Comparison of ENCODE assay signal across 8 mouse cellular contexts in the genomic region with DNA sequence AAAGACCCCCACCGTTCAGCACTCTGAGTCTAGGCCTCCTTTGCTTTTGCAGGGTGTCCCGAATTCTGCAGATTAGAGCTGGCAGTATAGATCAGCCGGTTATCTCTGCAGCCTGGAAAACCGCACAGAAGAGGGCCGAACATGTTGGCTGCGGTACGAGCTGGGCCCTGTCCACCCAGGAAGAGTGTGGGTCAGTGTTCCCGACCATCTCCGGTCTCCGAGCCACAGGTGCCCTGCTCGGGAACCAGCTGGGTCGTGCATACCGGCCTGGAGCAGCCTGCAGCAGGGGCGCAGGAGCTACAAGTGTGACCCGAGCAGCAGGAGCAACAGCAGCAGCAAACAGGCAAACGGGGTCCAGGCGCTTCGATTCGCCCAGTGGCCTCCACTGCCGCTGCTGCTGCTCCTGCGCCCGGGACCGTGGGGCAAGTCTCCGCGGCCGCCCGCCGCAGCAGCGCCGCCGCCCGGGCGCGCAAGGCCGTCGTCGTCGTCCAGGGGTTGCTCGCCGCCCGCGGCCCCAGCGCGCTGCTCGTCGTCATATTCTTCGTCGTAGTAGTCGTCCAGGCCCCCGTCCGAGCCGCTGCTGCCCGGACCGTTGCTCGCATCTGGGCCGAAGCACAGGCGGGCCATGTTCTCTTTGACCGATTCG. TPM values are rescaled to one million over a fixed set of nuclear protein-coding genes. Genes with fewer than 3 reads are reported as not detected.
A peak's percentile ranks its signal among the peaks of the same experiment; 100 is the strongest.
DNase-seq lines count a peak whose midpoint lies in the region; ATAC-seq and TF ChIP-seq lines count a peak whose summit lies in the region.

No protein-coding gene starts in this region.

- H3K79me2 ChIP-seq in liver, adult 2 months (ENCODE audit: control insufficient read depth, insufficient read depth, low read length): no peaks in the 10 kb centered on the region; the same call in 1 of the 2 replicates

- peak overlapping the region; percentile 77 for H3K4me2 ChIP-seq in lung, embryonic 14.5 days
- peak overlapping the region; percentile 95 for H3K4me2 ChIP-seq in forebrain, postnatal 0 days (ENCODE audit: low read depth)
- H3K4me2 ChIP-seq in hindbrain, postnatal 0 days (ENCODE audit: low read depth, low read length): peak overlapping the region; percentile 85

- ATAC-seq in lung, embryonic 14.5 days (ENCODE audit: insufficient read depth): no peak
- peak; percentile 24 for ATAC-seq in forebrain, postnatal 0 days
- peak; percentile 6 for ATAC-seq in hindbrain, postnatal 0 days
- ATAC-seq in granulocyte monocyte progenitor cell, adult 5-6 weeks (replicated peaks; ENCODE audit: poor library complexity, severe bottlenecking): no peak

- peak overlapping the region; percentile 98 for H3K27ac ChIP-seq in lung, embryonic 14.5 days (ENCODE audit: low read depth)
- peak overlapping the region; percentile 89 for H3K27ac ChIP-seq in forebrain, postnatal 0 days (ENCODE audit: low read depth, low read length)
- H3K27ac ChIP-seq in hindbrain, postnatal 0 days: peak overlapping the region; percentile 91
- peak overlapping the region; percentile 95 for H3K27ac ChIP-seq in liver, adult 2 months (replicated peaks; ENCODE audit: insufficient read depth, low read depth, low read length)
- H3K27ac ChIP-seq in olfactory bulb, adult 2 months (ENCODE audit: insufficient read depth, low read depth, low read length): peak overlapping the region; percentile 11

- peaks cover 11% of the 10 kb centered on the region for H3K4me1 ChIP-seq in lung, embryonic 14.5 days (ENCODE audit: insufficient read depth)
- H3K4me1 ChIP-seq in forebrain, postnatal 0 days (ENCODE audit: insufficient read depth): no peaks in the 10 kb centered on the region
- H3K4me1 ChIP-seq in hindbrain, postnatal 0 days (ENCODE audit: insufficient read depth, low read length): peaks cover 7% of the 10 kb centered on the region
- peaks cover 6% of the 10 kb centered on the region; the same call in 1 of the 2 replicates for H3K4me1 ChIP-seq in liver, adult 2 months (ENCODE audit: control insufficient read depth, insufficient read depth, low read length)
- peaks cover 8% of the 10 kb centered on the region; the same call in 1 of the 2 replicates for H3K4me1 ChIP-seq in olfactory bulb, adult 2 months (ENCODE audit: control insufficient read depth, insufficient read depth, low read length)

- under 1% methylated on average over 58 of the region's 59 CpGs for WGBS in lung, embryonic 14.5 days
- WGBS in forebrain, postnatal 0 days: 2% methylated on average over 56 of the region's 59 CpGs
- under 1% methylated on average over 51 of the region's 59 CpGs for WGBS in hindbrain, postnatal 0 days
- under 1% methylated on average over 59 of the region's 59 CpGs for WGBS in liver, adult 2 months
- WGBS in olfactory bulb, adult 2 months: under 1% methylated on average over 59 of the region's 59 CpGs

- TF ChIP-seq POLR2A in liver, adult 2 months (IDR thresholded peaks at IDR 0.05; ENCODE audit: extremely low read depth, insufficient read depth, low read length): no peak
- no peak for TF ChIP-seq POLR2A in olfactory bulb, adult 2 months (IDR thresholded peaks at IDR 0.05; ENCODE audit: insufficient read depth, low read depth, low read length)

- DNase-seq in lung, embryonic 14.5 days: peak; percentile 67
- no peak for DNase-seq in lung, postnatal 36 days
- DNase-seq in adrenal gland, postnatal 10 days: peak; percentile 61
- DNase-seq in forebrain, postnatal 0 days: peak; percentile 29
- peak; percentile 63 for DNase-seq in hindbrain, postnatal 0 days (ENCODE audit: low spot score)
- DNase-seq in liver, adult 2 months (ENCODE audit: extremely low read depth, low read depth, low spot score): peak; percentile 46

- H3K27me3 ChIP-seq in lung, embryonic 14.5 days (ENCODE audit: insufficient read depth, low read length): peaks cover 31% of the 10 kb centered on the region
- peaks cover 8% of the 10 kb centered on the region; the same call in 1 of the 2 replicates for H3K27me3 ChIP-seq in forebrain, postnatal 0 days (ENCODE audit: insufficient read depth, low read length)
- no peaks in the 10 kb centered on the region for H3K27me3 ChIP-seq in hindbrain, postnatal 0 days (ENCODE audit: insufficient read depth, low read length)
- no peaks in the 10 kb centered on the region for H3K27me3 ChIP-seq in liver, adult 2 months (ENCODE audit: control insufficient read depth, insufficient read depth, low read length)

- H3K4me3 ChIP-seq in lung, embryonic 14.5 days (ENCODE audit: low read depth, low read length): peak overlapping the region; percentile 73
- peak overlapping the region; percentile 73 for H3K4me3 ChIP-seq in forebrain, postnatal 0 days (ENCODE audit: low read depth, low read length)
- H3K4me3 ChIP-seq in hindbrain, postnatal 0 days (ENCODE audit: low read length): peak overlapping the region; percentile 77
- peak overlapping the region; percentile 97 for H3K4me3 ChIP-seq in liver, adult 2 months (ENCODE audit: insufficient read depth, low read depth, low read length)
- peak overlapping the region; percentile 58 for H3K4me3 ChIP-seq in olfactory bulb, adult 2 months (ENCODE audit: insufficient read depth, low read depth, low read length)

- no peaks in the 10 kb centered on the region for H3K36me3 ChIP-seq in lung, embryonic 14.5 days (ENCODE audit: insufficient read depth)
- no peaks in the 10 kb centered on the region for H3K36me3 ChIP-seq in forebrain, postnatal 0 days (ENCODE audit: insufficient read depth)
- no peaks in the 10 kb centered on the region for H3K36me3 ChIP-seq in hindbrain, postnatal 0 days (ENCODE audit: insufficient read depth, low read length)
- H3K36me3 ChIP-seq in liver, adult 2 months (ENCODE audit: control insufficient read depth, insufficient read depth, low read length): no peaks in the 10 kb centered on the region

- no peaks in the 10 kb centered on the region for H3K9me3 ChIP-seq in lung, embryonic 14.5 days (ENCODE audit: low read depth, low read length)
- H3K9me3 ChIP-seq in forebrain, postnatal 0 days (ENCODE audit: low read length): no peaks in the 10 kb centered on the region
- no peaks in the 10 kb centered on the region for H3K9me3 ChIP-seq in hindbrain, postnatal 0 days (ENCODE audit: low read length)

- peak overlapping the region; percentile 89 for H3K9ac ChIP-seq in lung, embryonic 14.5 days
- H3K9ac ChIP-seq in forebrain, postnatal 0 days: peak overlapping the region; percentile 77
- peak overlapping the region; percentile 85 for H3K9ac ChIP-seq in hindbrain, postnatal 0 days (replicated peaks; ENCODE audit: low read length)
- peak overlapping the region; percentile 96 for H3K9ac ChIP-seq in liver, adult 2 months (ENCODE audit: low read depth, low read length)

- TF ChIP-seq CTCF in lung, embryonic 14.5 days (IDR thresholded peaks at IDR 0.05; ENCODE audit: low read depth): no peak; the same call in none of the 2 replicates
- TF ChIP-seq CTCF in forebrain, postnatal 0 days (IDR thresholded peaks at IDR 0.05; ENCODE audit: low read depth): no peak
- TF ChIP-seq CTCF in hindbrain, postnatal 0 days (IDR thresholded peaks at IDR 0.05; ENCODE audit: low read depth): no peak
- TF ChIP-seq CTCF in liver, adult 2 months (IDR thresholded peaks at IDR 0.05; ENCODE audit: low read depth, low read length): peak; percentile 11; the same call in 1 of the 2 replicates
- no peak for TF ChIP-seq CTCF in olfactory bulb, adult 2 months (IDR thresholded peaks at IDR 0.05; ENCODE audit: insufficient read depth, low read depth, low read length)

RNA-seq across cellular contexts. Expression of gene Gas1, which starts 1.6 kb away (rescaled TPM):
- polyA plus RNA-seq in lung, embryonic 14.5 days (2014; fragmentation: Nextera tagmentation; extraction: Ambion mirVana): 31.0 and 32.1 TPM in 2 replicates
- 10 to 100 TPM; 51.9 to 66.8 TPM for total RNA-seq in adrenal gland, postnatal 10 days (2021)
- 23.5 and 40.9 TPM in 2 replicates for total RNA-seq in forebrain, postnatal 0 days (2014; rRNA removed)
- 22.4 and 23.1 TPM in 2 replicates for polyA plus RNA-seq in forebrain, postnatal 0 days (2015; fragmentation: Nextera tagmentation; extraction: Ambion mirVana)
- 60.3 and 81.2 TPM in 2 replicates for total RNA-seq in hindbrain, postnatal 0 days (2014; rRNA removed)
- polyA plus RNA-seq in hindbrain, postnatal 0 days (2015; fragmentation: Nextera tagmentation; extraction: Ambion mirVana): 16.5 and 17.3 TPM in 2 replicates
- total RNA-seq in liver, adult 2 months (2014; rRNA removed): 13.9 and 23.2 TPM in 2 replicates
- polyA plus RNA-seq in liver, adult 2 months (2012; rRNA removed): 28.2 and 44.3 TPM in 2 replicates
- polyA plus RNA-seq in olfactory bulb, adult 2 months (2012; ENCODE audit: insufficient read depth, insufficient read length, low replicate concordance, missing spikeins): not detected in 2 replicates
- total RNA-seq in granulocyte monocyte progenitor cell, adult 5-6 weeks (2014; fragmentation: Nextera tagmentation): not detected in 2 replicates
- not detected in 2 replicates for total RNA-seq in granulocyte monocyte progenitor cell, adult 5-6 weeks (2017)

Comparison
In these comparisons a context has a peak if more than half of its experiments do, and no peak if none do; other contexts are left out.
1. ATAC-seq: peak in forebrain, postnatal 0 days (single experiment) and hindbrain, postnatal 0 days (single experiment); none in lung, embryonic 14.5 days (single experiment) and granulocyte monocyte progenitor cell, adult 5-6 weeks (single experiment).
2. H3K27ac ChIP-seq: peak in every context shown above with its lines; median percentile 98 in lung, embryonic 14.5 days; 95 in liver, adult 2 months; 91 in hindbrain, postnatal 0 days; 89 in forebrain, postnatal 0 days; 11 in olfactory bulb, adult 2 months.
3. RNA of gene Gas1, which starts 1.6 kb away (total RNA-seq): 51.9 to 66.8 TPM in adrenal gland, postnatal 10 days, 60.3 to 81.2 TPM in hindbrain, postnatal 0 days, 23.5 to 40.9 TPM in forebrain, postnatal 0 days and 13.9 to 23.2 TPM in liver, adult 2 months; not detected in granulocyte monocyte progenitor cell, adult 5-6 weeks; every median in the first group is over 10 times any median in the second.
4. Peak in every context shown above with its lines, with median percentiles within 50 percentile points of each other: H3K4me2 ChIP-seq, H3K4me3 ChIP-seq and H3K9ac ChIP-seq.